In the genomic region with DNA sequence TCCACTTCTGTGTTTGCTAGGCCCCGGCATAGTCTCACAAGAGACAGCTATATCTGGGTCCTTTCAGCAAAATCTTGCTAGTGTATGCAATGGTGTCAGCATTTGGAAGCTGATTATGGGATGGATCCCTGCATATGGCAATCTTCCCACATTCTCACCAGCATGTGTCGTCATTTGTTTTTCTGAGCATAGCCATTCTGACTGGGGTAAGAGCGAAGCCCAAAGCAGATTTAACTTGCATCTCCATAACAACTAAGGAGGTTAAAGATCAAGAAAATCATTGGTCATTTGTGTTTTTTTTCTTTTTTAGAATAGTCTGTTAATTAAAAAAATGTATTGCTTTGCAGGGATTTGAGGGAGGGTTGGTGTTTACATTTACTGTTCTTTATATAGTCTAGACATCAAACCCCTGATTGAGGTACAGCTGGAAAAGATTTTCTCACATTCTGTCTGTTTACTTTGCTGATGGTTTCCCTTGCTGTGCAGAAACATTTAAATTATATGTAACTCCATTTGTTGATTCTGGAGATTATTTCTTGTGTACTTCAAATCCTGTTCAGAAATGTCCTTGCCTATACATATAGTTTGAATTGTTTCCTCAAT, we compare ENCODE assay signal across 25 mouse cellular contexts.
A peak's percentile ranks its signal among the peaks of the same experiment; 100 is the strongest.
DNase-seq lines count a peak whose midpoint lies in the region; ATAC-seq and TF ChIP-seq lines count a peak whose summit lies in the region.
"Had no signal": no experiment of that assay in that cellular context is flagged by ENCODE, and none has a peak within 500 bp of the region (broad histone marks: within the 10 kb centered on the region; RNA-seq: fewer than 3 reads in every experiment).

No protein-coding gene starts in this region.

- H3K4me1 ChIP-seq in embryonic facial prominence, embryonic 11.5 days (ENCODE audit: control insufficient read depth, insufficient read depth, low read length) = no peaks in the 10 kb centered on the region
- no peaks in the 10 kb centered on the region for H3K4me1 ChIP-seq in embryonic facial prominence, embryonic 10.5 days
- H3K4me1 ChIP-seq in forebrain, postnatal 0 days (ENCODE audit: insufficient read depth) = no peaks in the 10 kb centered on the region
- no peaks in the 10 kb centered on the region for H3K4me1 ChIP-seq in forebrain, embryonic 10.5 days
- no peaks in the 10 kb centered on the region for H3K4me1 ChIP-seq in lung, embryonic 16.5 days (replicated peaks; ENCODE audit: control insufficient read depth, insufficient read depth, low read length)
- no peaks in the 10 kb centered on the region for H3K4me1 ChIP-seq in liver, postnatal 0 days (ENCODE audit: insufficient read depth)
- H3K4me1 ChIP-seq: embryonic facial prominence, embryonic 15.5 days; forebrain, embryonic 13.5 days; hindbrain, embryonic 12.5 days; hindbrain, embryonic 15.5 days; intestine, embryonic 15.5 days had no signal

- H3K9me3 ChIP-seq in embryonic facial prominence, embryonic 11.5 days (replicated peaks; ENCODE audit: control insufficient read depth, low read length) = no peaks in the 10 kb centered on the region
- no peaks in the 10 kb centered on the region for H3K9me3 ChIP-seq in embryonic facial prominence, embryonic 10.5 days
- H3K9me3 ChIP-seq in forebrain, postnatal 0 days (ENCODE audit: low read length) = no peaks in the 10 kb centered on the region
- H3K9me3 ChIP-seq in forebrain, embryonic 10.5 days = no peaks in the 10 kb centered on the region
- H3K9me3 ChIP-seq in lung, embryonic 16.5 days (ENCODE audit: control insufficient read depth, low read length) = no peaks in the 10 kb centered on the region
- no peaks in the 10 kb centered on the region for H3K9me3 ChIP-seq in liver, postnatal 0 days (ENCODE audit: low read length)
- H3K9me3 ChIP-seq: embryonic facial prominence, embryonic 15.5 days; forebrain, embryonic 13.5 days; hindbrain, embryonic 12.5 days; hindbrain, embryonic 15.5 days; intestine, embryonic 15.5 days had no signal

- TF ChIP-seq EP300 in liver, postnatal 0 days (IDR thresholded peaks at IDR 0.05; ENCODE audit: low read depth) = no peak

- no peak overlapping the region for H3K4me3 ChIP-seq in embryonic facial prominence, embryonic 11.5 days (ENCODE audit: low read depth, low read length)
- no peak overlapping the region for H3K4me3 ChIP-seq in embryonic facial prominence, embryonic 10.5 days
- no peak overlapping the region for H3K4me3 ChIP-seq in forebrain, postnatal 0 days (ENCODE audit: low read depth, low read length)
- H3K4me3 ChIP-seq in forebrain, embryonic 10.5 days = no peak overlapping the region
- H3K4me3 ChIP-seq in lung, embryonic 16.5 days (ENCODE audit: low read length) = no peak overlapping the region
- H3K4me3 ChIP-seq in liver, postnatal 0 days (ENCODE audit: low read depth, low read length) = no peak overlapping the region
- H3K4me3 ChIP-seq: embryonic facial prominence, embryonic 15.5 days; forebrain, embryonic 13.5 days; gastrocnemius, adult 2 months; hindbrain, embryonic 12.5 days; hindbrain, embryonic 15.5 days; intestine, embryonic 15.5 days had no signal

- H3K36me3 ChIP-seq in embryonic facial prominence, embryonic 11.5 days (replicated peaks; ENCODE audit: control insufficient read depth, insufficient read depth, low read depth, low read length) = no peaks in the 10 kb centered on the region
- no peaks in the 10 kb centered on the region for H3K36me3 ChIP-seq in embryonic facial prominence, embryonic 10.5 days (replicated peaks)
- no peaks in the 10 kb centered on the region for H3K36me3 ChIP-seq in forebrain, postnatal 0 days (ENCODE audit: insufficient read depth)
- H3K36me3 ChIP-seq in forebrain, embryonic 10.5 days (replicated peaks) = no peaks in the 10 kb centered on the region
- no peaks in the 10 kb centered on the region for H3K36me3 ChIP-seq in lung, embryonic 16.5 days (ENCODE audit: control insufficient read depth, insufficient read depth, low read length)
- no peaks in the 10 kb centered on the region for H3K36me3 ChIP-seq in liver, postnatal 0 days (replicated peaks; ENCODE audit: insufficient read depth, low read length)
- H3K36me3 ChIP-seq: embryonic facial prominence, embryonic 15.5 days; hindbrain, embryonic 12.5 days; hindbrain, embryonic 15.5 days; intestine, embryonic 15.5 days had no signal

- H3K9ac ChIP-seq in embryonic facial prominence, embryonic 11.5 days (replicated peaks; ENCODE audit: low read length) = no peak overlapping the region
- no peak overlapping the region for H3K9ac ChIP-seq in forebrain, postnatal 0 days
- no peak overlapping the region for H3K9ac ChIP-seq in lung, embryonic 16.5 days (ENCODE audit: low read length)
- no peak overlapping the region for H3K9ac ChIP-seq in liver, postnatal 0 days (replicated peaks)
- H3K9ac ChIP-seq: embryonic facial prominence, embryonic 15.5 days; forebrain, embryonic 13.5 days; hindbrain, embryonic 12.5 days; hindbrain, embryonic 15.5 days; intestine, embryonic 15.5 days had no signal

- H3K27me3 ChIP-seq in embryonic facial prominence, embryonic 11.5 days (ENCODE audit: control insufficient read depth, insufficient read depth, low read length) = no peaks in the 10 kb centered on the region
- no peaks in the 10 kb centered on the region for H3K27me3 ChIP-seq in embryonic facial prominence, embryonic 10.5 days (replicated peaks; ENCODE audit: low read depth, poor library complexity, severe bottlenecking)
- H3K27me3 ChIP-seq in forebrain, postnatal 0 days (ENCODE audit: insufficient read depth, low read length) = no peaks in the 10 kb centered on the region
- no peaks in the 10 kb centered on the region for H3K27me3 ChIP-seq in forebrain, embryonic 10.5 days (ENCODE audit: poor library complexity, severe bottlenecking)
- H3K27me3 ChIP-seq in lung, embryonic 16.5 days (ENCODE audit: control insufficient read depth, insufficient read depth, low read depth, low read length) = no peaks in the 10 kb centered on the region
- H3K27me3 ChIP-seq in liver, postnatal 0 days (ENCODE audit: insufficient read depth, low read length) = no peaks in the 10 kb centered on the region
- H3K27me3 ChIP-seq: embryonic facial prominence, embryonic 15.5 days; forebrain, embryonic 13.5 days; hindbrain, embryonic 12.5 days; hindbrain, embryonic 15.5 days; intestine, embryonic 15.5 days; Patski had no signal

- no peak for TF ChIP-seq CTCF in forebrain, postnatal 0 days (IDR thresholded peaks at IDR 0.05; ENCODE audit: low read depth)
- TF ChIP-seq CTCF in brain, embryonic 14.5 days (IDR thresholded peaks at IDR 0.05; ENCODE audit: borderline replicate concordance, extremely low read depth, insufficient read depth, insufficient read length) = no peak
- TF ChIP-seq CTCF in liver, postnatal 0 days (IDR thresholded peaks at IDR 0.05; ENCODE audit: low read depth) = no peak

- no peak for ATAC-seq in embryonic facial prominence, embryonic 11.5 days (replicated peaks; ENCODE audit: insufficient number of reproducible peaks, low FRiP score, low TSS enrichment, low read depth)
- peak; percentile 60 for ATAC-seq in forebrain, postnatal 0 days
- ATAC-seq in lung, embryonic 16.5 days (ENCODE audit: low read depth) = peak; percentile 86
- no peak for ATAC-seq in liver, postnatal 0 days
- ATAC-seq: forebrain, embryonic 13.5 days; intestine, embryonic 15.5 days; Patski had no signal

- DNase-seq in embryonic facial prominence, embryonic 11.5 days (ENCODE audit: low spot score) = peak; percentile 6
- no peak for DNase-seq in embryonic facial prominence, embryonic 10.5 days (ENCODE audit: low spot score)
- DNase-seq in forebrain, postnatal 0 days = peak; percentile 30
- no peak for DNase-seq in forebrain, embryonic 10.5 days (ENCODE audit: extremely low spot score, low spot score)
- DNase-seq in lung, postnatal 10 days = no peak
- DNase-seq in brain, embryonic 14.5 days (ENCODE audit: low read depth) = peak; percentile 7
- DNase-seq in liver, postnatal 0 days = no peak
- DNase-seq: adrenal gland, adult 2 months; adrenal gland, postnatal 14 days; cerebellum, adult 11-12 months; cerebellum, adult 8-10 months; cerebellum, postnatal 10 days; cerebellum, postnatal 36 days; gastrocnemius, adult 2 months; gastrocnemius, postnatal 14 days; heart, adult 11 months; kidney, adult 11 months had no signal

- H3K27ac ChIP-seq in embryonic facial prominence, embryonic 11.5 days (replicated peaks; ENCODE audit: low read depth, low read length) = no peak overlapping the region
- no peak overlapping the region for H3K27ac ChIP-seq in embryonic facial prominence, embryonic 10.5 days (replicated peaks)
- H3K27ac ChIP-seq in forebrain, postnatal 0 days (ENCODE audit: low read depth, low read length) = no peak overlapping the region
- no peak overlapping the region for H3K27ac ChIP-seq in forebrain, embryonic 10.5 days
- H3K27ac ChIP-seq in lung, embryonic 16.5 days (ENCODE audit: low read length) = no peak overlapping the region
- no peak overlapping the region for H3K27ac ChIP-seq in liver, postnatal 0 days (ENCODE audit: low read depth)
- H3K27ac ChIP-seq: embryonic facial prominence, embryonic 15.5 days; forebrain, embryonic 13.5 days; gastrocnemius, adult 2 months; hindbrain, embryonic 12.5 days; hindbrain, embryonic 15.5 days; intestine, embryonic 15.5 days had no signal

- H3K4me2 ChIP-seq in embryonic facial prominence, embryonic 11.5 days (ENCODE audit: low read depth, low read length) = no peak overlapping the region
- no peak overlapping the region for H3K4me2 ChIP-seq in forebrain, postnatal 0 days (ENCODE audit: low read depth)
- H3K4me2 ChIP-seq in lung, embryonic 16.5 days (ENCODE audit: low read depth, low read length) = no peak overlapping the region
- H3K4me2 ChIP-seq in liver, postnatal 0 days (ENCODE audit: low read depth, low read length) = no peak overlapping the region
- H3K4me2 ChIP-seq: embryonic facial prominence, embryonic 15.5 days; forebrain, embryonic 13.5 days; heart, embryonic 11.5 days; hindbrain, embryonic 12.5 days; hindbrain, embryonic 15.5 days; intestine, embryonic 15.5 days had no signal

- WGBS in embryonic facial prominence, embryonic 11.5 days = 63% methylated on average over 2 of the region's 3 CpGs
- 80% methylated on average over 2 of the region's 3 CpGs for WGBS in embryonic facial prominence, embryonic 10.5 days
- WGBS in forebrain, postnatal 0 days = 65% methylated on average over 2 of the region's 3 CpGs
- WGBS in forebrain, embryonic 10.5 days = 89% methylated on average over 2 of the region's 3 CpGs
- WGBS in lung, embryonic 16.5 days = 51% methylated on average over 2 of the region's 3 CpGs
- WGBS in liver, postnatal 0 days (ENCODE audit: insufficient replicate concordance) = 84% methylated on average over 2 of the region's 3 CpGs

- TF ChIP-seq POLR2A in brain, embryonic 14.5 days (IDR thresholded peaks at IDR 0.05; ENCODE audit: borderline replicate concordance, extremely low read depth, insufficient read depth, insufficient read length, poor library complexity, severe bottlenecking) = no peak

Comparison
In these comparisons a context has a peak if more than half of its experiments do, and no peak if none do; other contexts are left out.
1. DNase-seq: peak in embryonic facial prominence, embryonic 11.5 days (single experiment), forebrain, postnatal 0 days (single experiment) and brain, embryonic 14.5 days (single experiment); none in embryonic facial prominence, embryonic 10.5 days (single experiment), forebrain, embryonic 10.5 days (single experiment), lung, postnatal 10 days (single experiment) and liver, postnatal 0 days (single experiment).
2. ATAC-seq: peak in forebrain, postnatal 0 days (single experiment) and lung, embryonic 16.5 days (single experiment); none in embryonic facial prominence, embryonic 11.5 days (single experiment) and liver, postnatal 0 days (single experiment).